Mouse (Mus musculus): ENCODE data around the gene Sertad2.

Sertad2 gene

DNA sequence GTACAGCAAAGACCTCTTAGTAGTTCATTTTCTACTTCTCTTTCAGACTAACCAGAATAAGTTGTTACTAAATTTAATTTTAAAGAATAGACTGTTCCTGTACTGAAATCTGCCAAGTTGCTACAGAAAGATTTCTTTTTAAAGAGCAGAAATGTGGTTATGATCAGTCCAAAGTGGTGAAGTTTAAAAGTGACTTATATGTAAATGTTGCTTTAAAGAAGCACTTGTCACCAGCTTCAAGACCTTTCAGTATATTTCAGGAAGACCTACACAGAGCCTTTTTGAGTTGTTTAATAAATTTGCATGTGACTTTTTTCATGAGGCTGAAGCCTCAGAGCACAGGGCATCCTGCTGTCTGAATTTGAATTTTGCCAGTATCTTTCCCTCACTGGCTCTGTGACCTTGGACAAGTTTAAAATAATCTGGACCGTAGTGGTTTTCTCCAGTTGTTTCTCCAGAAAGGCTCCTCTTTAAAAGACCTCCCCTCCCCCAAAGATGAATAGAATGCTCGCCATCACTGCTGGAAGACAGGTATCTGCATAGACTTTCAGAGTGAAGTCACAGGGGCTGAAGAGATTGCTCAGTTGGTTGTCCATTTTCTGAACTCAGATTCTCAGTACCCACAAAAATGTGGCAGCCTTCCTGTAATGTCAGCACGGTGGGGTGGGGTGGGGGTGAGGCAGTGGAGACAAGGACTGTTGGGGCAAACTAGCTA, 1.9 kb downstream of the Sertad2 start:
- no peak for DNase-seq (ENCODE audit: low spot score in 2 of 2)

DNA sequence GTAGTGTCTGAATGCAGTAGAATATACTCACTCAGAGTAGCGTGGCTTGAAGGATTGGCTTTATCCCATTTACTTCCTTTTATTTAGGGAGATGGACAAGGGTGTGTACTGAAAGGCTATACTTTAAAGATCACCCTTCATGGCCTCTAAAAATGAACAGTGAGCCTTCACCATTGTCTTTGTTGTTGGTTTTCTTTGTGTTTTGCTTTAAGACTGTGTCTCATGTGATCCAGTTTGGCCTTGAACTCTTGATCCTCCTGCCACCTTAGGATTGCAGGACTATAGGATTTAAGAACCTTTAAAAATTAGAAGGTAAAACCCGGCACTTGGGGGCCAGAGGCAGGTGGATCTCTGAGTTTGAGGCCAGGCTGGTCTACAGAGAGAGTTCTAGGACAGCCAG, 6.4 kb downstream of the Sertad2 start:
- no peak for DNase-seq (ENCODE audit: low spot score in 2 of 2)

DNA sequence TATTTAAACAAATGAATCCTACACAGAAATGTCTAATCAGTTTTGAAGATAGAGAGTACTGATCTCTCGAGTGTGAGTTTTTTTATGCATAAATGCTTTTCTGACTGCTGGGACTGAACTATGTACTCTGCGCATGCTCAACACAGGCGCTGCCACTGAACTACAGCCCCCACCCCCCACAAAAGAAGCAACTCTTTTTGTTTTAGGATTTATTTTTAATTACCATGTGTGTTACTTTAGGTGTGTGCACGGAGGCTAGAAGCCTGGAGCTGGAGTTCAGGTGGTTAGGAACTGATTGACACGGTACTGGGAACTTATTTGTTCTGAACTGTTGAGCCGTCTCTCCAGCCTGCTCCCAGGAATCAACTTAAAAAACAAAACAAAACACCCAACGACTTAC, 7.1 kb downstream of the Sertad2 start:
- no peak for DNase-seq (ENCODE audit: low spot score in 2 of 2)

DNA sequence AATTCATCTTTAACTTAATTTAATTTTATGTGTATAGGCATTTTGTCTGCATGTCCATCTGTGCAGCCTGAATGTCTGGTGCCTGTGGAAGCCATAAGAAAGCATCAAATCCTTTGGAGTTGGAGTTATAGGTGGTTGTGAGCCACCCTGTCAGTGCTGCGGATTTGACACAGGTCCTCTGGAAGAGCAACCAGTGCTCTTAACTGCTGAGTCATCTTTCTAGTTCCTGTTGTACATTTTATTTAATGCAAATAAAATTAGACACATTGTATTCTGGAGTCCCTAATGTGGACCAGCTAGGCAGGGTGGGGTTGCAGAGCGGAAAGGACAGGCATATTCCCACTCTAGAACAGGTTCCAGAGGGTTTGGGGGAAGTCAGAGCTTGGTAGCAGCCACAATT, 9.0 kb downstream of the Sertad2 start:
- DNase-seq (ENCODE audit: low spot score in 2 of 2): no peak

DNA sequence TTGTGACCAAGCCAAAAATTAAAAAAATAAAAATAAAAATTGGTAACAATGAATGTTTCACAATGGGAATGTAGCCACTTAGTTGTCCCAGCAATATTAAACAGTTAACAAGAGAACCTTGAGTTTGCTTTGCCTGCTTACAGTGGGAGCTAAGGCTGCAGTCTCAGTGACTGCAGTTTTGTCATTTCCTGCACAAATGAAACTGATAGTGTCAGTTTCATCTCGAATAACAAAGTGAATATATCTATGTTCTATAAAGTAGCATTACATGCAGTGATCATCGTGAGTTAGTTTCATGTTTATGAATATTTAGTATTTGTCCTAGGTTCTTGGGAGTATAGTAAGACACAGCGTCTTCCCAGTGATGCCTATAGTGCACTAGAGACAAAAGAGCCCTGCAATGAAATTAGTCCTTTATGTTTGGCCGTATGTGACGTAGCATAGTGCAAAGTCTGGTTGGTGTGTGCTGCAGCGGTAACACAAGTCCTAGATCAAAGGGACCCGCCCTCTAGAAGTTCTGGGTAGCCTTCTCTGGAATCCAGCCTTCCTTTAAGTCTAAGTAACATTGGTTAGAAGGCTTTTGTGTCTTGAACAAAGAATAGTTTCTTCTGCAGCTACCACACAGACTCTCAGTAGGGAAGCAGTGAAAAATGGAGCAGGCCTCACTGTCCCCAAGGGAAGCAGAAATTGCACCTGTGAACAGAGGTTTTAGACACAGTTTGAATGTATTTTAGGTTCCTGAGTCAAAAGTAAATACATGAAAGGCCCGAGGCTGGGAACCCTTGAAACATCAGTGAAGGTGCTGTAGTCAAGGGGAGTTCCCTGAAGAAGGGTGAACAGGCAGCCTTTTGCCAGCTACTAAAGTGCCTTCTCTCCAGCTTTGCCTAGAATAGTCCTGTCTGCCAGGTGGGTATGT, 10.0 kb downstream of the Sertad2 start:
- DNase-seq (ENCODE audit: low spot score in 2 of 2): no peak

DNA sequence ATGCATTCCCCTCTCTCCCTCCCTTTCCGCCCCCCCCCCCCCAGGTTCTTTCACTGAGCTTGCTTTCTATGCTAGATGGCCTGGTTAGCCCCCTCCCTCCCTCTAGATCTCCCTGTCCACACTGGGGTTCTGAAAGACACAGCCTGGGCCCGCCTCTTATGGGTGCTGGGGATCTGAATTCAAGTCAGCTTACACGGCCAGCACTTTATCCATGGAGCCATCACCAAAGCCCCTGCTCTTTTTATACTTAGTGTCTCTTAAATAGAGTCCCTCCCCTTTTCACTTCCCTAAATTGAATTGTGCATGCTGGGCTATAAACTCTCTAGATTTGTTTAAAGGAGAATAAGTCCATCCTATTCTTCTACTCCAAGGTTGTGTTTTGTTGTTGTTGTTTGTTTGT, 12.6 kb downstream of the Sertad2 start:
- DNase-seq (ENCODE audit: low spot score in 2 of 2): no peak

DNA sequence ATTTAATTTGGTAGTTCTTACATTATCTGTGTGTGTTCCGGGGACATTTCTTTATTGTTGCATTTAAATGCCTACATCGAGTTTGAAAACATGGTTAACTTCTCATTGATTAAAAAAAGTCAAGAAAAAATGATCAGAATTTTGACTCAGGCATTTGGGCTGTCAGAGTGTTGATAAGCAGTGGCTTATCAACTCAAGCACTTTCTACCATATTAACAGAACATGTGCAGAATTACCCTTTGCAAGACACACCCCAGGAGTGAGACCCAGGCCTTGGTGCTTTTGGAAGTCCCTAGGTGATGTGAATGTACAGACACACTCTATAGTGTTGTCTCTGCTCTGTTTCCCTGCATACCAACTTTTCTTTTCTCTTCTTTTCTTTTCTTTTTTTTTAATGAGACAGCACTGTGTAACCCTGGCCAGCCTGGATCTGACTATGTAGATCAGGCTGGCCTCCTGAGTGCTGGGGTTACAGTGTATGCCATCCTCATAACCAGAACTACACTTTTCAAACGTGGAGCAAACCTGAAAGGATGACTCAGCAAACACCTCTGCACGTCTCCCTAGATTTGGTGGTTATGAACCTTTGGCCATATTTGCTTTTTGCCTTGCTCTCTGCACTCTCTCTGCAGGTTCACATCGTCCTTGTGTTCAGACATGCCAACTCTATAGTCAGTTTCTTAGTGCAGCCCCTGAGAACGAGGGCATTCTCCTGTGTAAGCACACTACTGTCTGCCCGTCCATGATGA, 13.3 kb downstream of the Sertad2 start:
- DNase-seq (ENCODE audit: low spot score in 2 of 2): no peak

DNA sequence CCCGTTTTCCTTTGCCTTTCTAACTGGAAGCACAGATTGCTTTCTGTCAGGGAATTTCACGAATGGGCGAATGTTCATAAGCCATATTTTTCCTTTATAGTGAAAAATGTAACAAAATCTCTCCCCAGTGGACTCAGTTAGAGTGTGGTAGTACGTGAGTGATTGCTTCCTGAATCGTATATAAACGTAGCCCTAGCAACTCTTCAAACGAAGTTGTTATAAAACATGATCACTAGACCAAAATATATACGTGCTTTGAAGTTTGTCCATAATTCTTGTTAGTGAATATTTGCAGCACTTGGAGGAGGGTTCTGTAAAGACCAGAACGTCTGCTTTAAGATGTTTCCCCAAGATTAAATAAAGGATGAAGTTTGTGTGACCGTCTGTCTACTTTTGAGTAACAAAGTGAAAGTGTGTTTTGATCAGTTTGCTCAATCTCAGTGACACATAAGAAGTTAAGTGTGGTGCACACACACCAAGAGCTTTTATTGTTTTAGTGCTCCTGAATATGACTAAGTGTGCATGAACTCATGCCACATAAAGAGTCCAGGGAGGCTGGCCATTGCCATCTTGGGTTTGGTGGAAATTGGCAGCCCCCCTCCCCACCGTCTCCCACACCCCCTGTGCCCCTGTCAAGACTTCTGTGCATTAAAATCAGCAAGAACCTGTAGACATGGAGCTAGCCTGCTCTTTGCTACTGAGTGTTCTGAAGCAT, 16.3 kb downstream of the Sertad2 start:
- DNase-seq (ENCODE audit: low spot score in 2 of 2): no peak

DNA sequence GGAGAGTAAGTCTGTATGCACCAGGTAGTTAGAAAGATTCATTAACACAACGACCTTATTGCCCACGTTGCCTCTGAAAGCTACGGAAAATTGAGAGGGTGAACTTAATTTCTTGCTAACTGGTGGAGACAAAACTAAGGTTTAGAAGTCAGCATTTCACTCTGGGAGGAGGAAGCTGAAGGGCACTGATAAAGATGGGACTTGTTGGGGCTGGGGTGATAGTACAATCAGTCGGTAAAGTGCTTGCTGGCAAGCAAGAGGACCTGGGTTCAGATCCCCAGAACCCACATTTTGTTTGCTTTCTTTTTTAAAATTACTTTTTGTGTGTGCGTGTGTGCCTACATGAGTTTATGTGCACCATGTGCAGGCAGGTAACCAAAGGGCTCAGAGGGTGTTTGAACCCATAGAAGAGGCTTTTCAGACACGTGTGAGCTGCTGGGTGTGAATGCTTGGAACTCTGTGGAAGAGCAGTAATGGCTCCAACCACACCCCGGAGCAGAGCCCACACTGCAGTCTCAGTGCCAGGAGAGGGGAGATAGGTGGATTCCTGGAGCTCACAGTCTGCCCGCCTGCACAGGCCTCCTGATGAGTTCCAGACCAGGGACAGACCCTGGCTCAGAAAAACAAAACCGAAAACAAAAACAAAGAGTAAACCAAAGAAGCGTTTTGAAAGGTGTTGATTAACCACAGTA, 17.0 kb downstream of the Sertad2 start:
- DNase-seq (ENCODE audit: low spot score in 2 of 2): no peak

DNA sequence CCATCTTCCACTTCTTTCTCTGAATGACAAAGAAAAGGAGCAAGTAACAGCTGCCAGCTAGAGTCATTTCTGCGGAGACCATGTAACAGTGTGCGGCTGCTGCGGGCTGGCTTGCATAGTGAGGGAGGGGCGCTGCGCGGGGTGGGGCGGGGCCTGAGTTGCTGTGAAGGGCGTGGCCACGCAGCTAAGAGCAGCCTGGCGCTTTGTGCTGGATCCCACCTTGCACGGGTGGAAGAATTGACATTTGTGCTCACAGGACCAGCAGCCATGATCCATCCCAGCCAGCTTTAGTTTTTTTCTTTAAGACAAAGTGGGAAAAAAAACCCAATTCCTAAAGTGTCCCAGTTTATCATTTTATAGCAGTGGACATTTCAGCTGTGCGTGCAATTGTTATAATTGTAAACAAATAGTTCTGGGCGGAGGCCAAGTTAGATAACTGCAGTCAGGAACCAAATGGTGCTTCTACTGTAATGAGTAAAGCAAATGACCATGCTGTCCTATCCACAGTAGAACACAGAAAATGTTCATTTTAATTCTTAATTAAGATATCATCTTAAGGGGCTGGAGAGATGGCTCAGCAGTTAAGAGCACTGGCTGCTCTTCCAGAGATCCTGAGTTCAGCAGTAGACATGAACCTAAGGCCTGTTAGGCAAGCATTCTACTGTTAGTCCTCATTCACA, 18.4 kb downstream of the Sertad2 start:
- DNase-seq (ENCODE audit: low spot score in 2 of 2): no peak

DNA sequence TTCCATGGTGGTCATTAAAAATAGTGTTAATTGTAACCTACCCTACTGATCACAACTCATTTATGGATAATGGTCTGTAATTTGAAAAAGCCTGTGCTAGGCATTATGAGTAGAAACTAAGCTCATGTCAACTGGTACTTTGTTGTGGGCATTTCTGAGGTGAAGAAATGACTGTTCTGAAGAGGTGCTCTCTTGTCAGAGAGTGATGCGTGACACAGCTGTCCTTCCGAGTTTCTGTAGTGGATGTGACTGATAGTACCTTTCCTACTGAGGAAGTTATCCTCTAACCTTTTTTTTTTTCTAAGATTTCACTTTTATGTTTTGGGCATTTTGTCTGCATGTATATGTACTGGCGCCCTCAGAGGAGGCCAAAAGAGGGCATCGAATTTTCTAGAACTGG, 22.0 kb downstream of the Sertad2 start:
- no peak for DNase-seq (ENCODE audit: low spot score in 2 of 2)

DNA sequence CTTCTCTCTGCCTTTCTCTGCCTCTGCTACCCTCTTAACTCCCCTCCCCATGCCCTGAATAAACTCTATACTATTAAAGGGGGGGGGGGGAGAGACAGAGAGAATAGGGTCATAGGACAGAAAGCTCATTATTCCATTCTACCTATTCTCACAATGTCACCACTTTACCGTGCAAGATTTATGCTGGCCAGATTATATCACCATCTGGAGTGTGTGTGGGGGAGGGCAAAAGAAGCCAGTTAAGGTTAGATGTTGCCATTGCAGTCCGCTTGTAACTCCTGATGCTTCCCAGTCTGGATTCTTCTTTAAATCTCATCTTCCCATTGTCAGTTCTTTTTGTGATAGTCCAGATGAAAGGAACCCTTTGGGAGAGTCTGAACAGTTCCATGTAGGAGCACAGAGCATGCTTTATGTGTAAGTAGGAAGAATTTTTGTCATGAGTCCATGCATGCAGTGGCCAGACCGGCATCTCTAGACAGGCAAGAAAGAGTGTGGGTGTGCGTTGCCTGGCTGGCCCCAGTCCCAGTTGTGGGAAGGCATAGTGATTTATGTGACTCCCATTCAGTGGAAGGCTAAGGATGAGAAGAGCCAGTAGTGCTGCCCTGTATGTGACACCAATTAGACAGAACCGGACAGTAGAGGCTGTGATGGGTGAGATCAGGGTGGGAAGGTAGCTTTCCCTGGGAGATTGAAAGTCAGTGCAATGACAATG, 28.8 kb downstream of the Sertad2 start:
- peak; percentile 37 to 51 for DNase-seq (ENCODE audit: low spot score in 2 of 2)

DNA sequence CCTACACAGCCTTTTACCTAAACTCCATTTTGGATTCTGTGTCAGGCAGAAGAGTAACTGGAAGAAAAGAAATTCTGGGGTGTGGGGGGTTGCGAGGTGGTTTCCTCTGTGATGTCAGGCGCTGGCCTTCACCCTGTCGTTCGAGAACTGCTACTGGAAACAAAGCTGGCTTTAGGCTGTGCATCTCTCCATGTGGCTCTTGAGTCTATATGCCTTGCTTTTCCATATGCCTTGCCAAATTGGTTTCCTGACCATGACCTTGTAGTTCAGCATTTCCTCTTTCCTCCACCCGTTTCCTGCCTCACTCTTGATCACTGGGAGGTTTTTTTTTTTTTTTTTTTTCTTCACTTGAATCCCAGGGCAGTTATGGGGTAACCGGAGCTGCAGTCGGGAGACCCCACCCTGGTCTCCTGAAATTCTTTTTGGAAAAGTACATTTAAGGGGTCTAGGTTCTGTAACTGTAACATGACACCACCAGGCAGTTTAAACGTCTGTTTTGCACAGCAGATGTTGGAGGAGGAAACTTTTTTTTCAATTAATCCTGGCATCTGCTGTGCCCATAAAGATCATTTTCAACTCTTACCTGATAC, 33.1 kb downstream of the Sertad2 start:
- no peak for DNase-seq (ENCODE audit: low spot score in 2 of 2)

DNA sequence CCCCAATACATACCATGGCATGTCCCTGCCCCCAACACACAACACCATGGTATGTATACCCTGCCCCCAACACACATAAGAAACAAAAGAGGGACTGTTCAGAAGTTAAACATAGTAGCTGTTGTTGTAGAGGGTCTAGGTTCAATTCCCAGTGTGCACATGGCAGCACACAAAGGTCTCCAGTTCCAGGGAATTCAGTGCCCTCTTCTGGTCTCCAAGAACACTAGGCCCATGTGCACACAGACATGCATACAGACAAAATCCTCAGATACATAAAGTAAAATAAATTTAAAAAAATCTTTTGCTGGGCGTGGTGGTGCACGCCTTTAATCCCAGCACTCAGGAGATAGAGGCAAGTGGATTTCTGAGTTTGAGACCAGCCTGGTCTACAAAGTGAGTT, 39.7 kb downstream of the Sertad2 start:
- no peak for DNase-seq (ENCODE audit: low spot score in 2 of 2)

DNA sequence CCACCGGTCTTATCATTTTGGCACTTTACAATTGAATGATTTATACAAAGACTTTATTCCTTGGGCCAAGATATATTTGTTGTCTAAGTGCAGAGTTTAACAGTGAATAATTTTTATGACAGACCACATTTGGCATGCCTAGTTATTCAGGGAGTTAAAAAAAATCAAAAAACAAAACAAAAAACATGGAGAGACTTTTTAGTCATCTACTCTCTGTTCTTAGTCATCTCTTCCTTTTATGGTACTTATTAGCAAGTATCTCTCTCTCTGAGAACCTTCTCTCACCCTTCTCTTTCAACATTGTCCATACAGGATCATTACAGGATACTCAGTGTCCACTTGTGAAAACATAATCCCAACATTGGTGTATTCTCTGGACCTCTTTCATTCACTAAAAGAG, 42.2 kb downstream of the Sertad2 start:
- no peak for DNase-seq (ENCODE audit: low spot score in 2 of 2)

DNA sequence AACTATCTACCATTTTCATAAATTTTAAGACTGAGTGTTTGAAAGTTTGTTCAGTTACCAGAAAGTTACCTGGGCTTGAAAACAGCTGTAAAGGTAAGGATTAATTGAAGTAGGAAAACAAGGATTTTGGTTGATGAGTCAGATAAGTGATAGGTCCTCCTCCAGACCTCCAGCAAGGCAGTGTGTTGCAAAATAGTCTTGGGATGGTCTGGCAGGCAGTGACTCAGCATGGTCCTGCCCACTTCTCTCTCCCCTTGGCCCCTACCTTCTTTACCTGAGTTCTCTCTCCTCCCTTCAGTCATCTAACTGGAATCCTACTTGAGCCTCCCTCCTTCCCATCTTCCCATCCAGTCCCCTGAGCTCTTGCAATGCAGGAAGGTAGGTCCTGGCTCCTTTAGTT, 43.1 kb downstream of the Sertad2 start:
- DNase-seq (ENCODE audit: low spot score in 2 of 2): no peak

DNA sequence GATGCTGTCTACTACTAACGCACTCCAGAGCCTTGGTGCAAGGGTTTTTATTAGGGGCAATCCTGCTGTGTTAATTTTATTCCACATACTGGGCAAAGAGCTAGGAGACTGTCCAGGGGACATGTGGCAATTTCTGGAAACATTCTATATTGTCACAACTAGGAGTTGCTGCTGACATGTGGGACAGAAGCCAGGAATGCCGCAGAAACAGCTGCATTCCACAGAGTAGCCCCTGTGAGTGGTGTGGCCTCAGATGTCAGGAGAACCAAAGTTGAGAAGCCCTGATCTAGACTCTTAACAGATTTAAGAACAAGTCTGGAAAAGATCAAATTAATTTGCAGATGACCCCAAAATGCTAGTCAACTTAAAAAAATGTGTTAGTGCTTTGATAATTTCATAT, 46.3 kb downstream of the Sertad2 start:
- no peak for DNase-seq (ENCODE audit: low spot score in 2 of 2)

DNA sequence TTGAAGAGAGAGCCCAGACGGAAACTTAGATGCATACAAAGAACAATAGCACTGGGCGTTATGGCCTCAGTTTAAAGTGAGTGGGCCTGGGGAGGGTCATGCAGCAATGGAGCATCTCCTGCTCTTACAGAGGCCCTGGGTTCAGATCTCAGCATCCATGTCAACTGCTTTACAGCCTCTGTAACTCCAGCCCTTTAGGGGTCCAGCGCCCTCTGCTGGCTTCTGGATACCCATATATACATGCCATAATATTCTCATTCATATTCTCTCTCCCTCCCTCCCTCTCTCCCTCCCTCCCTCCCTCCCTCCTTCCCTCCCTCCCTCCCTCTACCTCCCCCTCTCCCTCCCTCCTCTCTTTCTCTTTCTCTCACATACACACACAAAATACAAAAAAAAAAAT, 49.0 kb downstream of the Sertad2 start:
- DNase-seq (ENCODE audit: low spot score in 2 of 2): no peak
